Mouse (Mus musculus) effector memory CD4-positive, alpha-beta T cell, adult 5 months (primary cell): ENCODE results near the gene Cdh1. TPM values are rescaled to one million over a fixed set of nuclear protein-coding genes. Genes with fewer than 3 reads are reported as not detected.

Source experiments
- polyA plus RNA-seq: library from polyadenylated mRNA; unstranded; fragments of 100-300 nt; shearing (Covaris generic); gene quantifications from one replicate; pipeline ENCODE4 v1.2.1, GENCODE M21; 2017

Cdh1 gene
- polyA plus RNA-seq = 2.2 TPM

GRCm38 (mm10) chr8:106603131-106603819 lies at the start of gene Cdh1:
Gene Cdh1, plus strand, starts transcription at chr8:106603351.

GRCm38 (mm10) chr8:106573168-106573567 lies 30.0 kb upstream of the Cdh1 start, which contains the start of gene Gm10073:
Gene Gm10073, minus strand, starts transcription at chr8:106573461.

GRCm38 (mm10) chr8:106682971-106683668 lies 80.0 kb downstream of the Cdh1 start, which contains the start of gene Tango6:
Gene Tango6, plus strand, starts transcription at chr8:106683068.

Other genes starting within 250 kb of the Cdh1 start
- gene Zfp90, start 188.0 kb upstream of the Cdh1 start, polyA plus RNA-seq = 3.1 TPM
- not detected for gene 6030452D12Rik, start 102.8 kb upstream of the Cdh1 start, polyA plus RNA-seq
- gene Cdh3, start 92.5 kb upstream of the Cdh1 start, polyA plus RNA-seq = not detected
- 5.6 TPM for gene Gm10073, start 29.9 kb upstream of the Cdh1 start, polyA plus RNA-seq
- gene Tango6, start 79.7 kb downstream of the Cdh1 start, polyA plus RNA-seq = 10.1 TPM